Mouse (Mus musculus) lung, postnatal 0 days (tissue): ENCODE data around the gene Gm13697.
"Not testable (repeated sequence)": the region's sequence is repeated elsewhere in the genome, so short reads cannot be mapped to it uniquely, and the experiment has no call there.

Experiments
- CTCF ChIP-seq: IDR thresholded peaks from 2 replicates; pipeline ENCODE4 v1.5.1; 2016; ENCODE audit warnings: antibody characterized with exemption, mild to moderate bottlenecking
- EP300 ChIP-seq: IDR thresholded peaks from 2 replicates; pipeline ENCODE4 v1.6.1; 2016; ENCODE audit warnings: antibody characterized with exemption, mild to moderate bottlenecking, control low read depth

- TF ChIP-seq EP300, CTCF: not testable (repeated sequence)
Observed at GRCm38 (mm10) chr2:83955393-83955792, 29.1 kb upstream of the Gm13697 start, which contains the start of gene Gm13698.
